Mouse (Mus musculus) spleen, adult 2 months (tissue): ENCODE results near the gene Uchl1.

ENCODE experiments used
- CTCF ChIP-seq: fragments of 200-500 bp; IDR thresholded peaks from 2 replicates; pipeline ENCODE4 v1.5.1; 2011; ENCODE audit warnings: mild to moderate bottlenecking, inconsistent platforms; ENCODE audit not compliant: insufficient read depth, insufficient read length, insufficient replicate concordance; ENCODE audit errors: extremely low read depth
- POLR2A ChIP-seq: fragments of 200-500 bp; IDR thresholded peaks from 2 replicates; pipeline ENCODE4 v1.6.1; 2011; ENCODE audit warnings: low read depth, low read length, inconsistent platforms

- no peak for TF ChIP-seq CTCF
- TF ChIP-seq POLR2A: no peak
These were observed 47.1 kb downstream of the Uchl1 start for GRCm38 (mm10) chr5:66723037-66723436.
